Mouse (Mus musculus) naive thymus-derived CD4-positive, alpha-beta T cell, adult 2 months (primary cell): Measurements from ENCODE around the gene Mthfd2.

Experiments
- DNase-seq: peaks from one replicate; pipeline ENCODE4 v3.0.0-alpha.2; 2011; ENCODE audit warnings: low read depth

Gene Mthfd2

GRCm38 (mm10) chr6:83268144-83269010 is 57.3 kb downstream of the Mthfd2 start:
- peak; percentile 78 for DNase-seq

DNA sequence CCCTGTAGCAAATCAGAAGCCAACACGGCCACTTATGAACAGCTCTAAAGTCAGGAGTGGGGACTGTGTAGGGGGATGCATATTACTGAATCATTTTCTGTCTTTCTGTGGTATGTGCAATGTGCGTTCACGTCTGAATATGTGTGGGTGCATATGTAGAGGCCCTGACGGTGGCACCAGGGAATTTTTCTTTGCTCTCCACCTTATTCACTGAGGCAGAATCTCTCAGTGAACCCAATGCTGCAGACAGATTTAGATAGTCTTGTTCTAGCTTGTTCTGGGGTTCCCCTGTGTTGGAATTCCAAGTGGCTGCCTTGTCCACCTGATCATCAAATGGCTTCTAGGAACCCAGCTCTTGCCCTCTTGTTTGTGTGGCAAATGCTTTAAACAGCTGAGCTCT is 58.1 kb downstream of the Mthfd2 start:
- no peak for DNase-seq

GRCm38 (mm10) chr6:83265653-83266052 is 60.1 kb downstream of the Mthfd2 start:
- DNase-seq = no peak

- DNase-seq = peak; percentile 46
Measured at GRCm38 (mm10) chr6:83265253-83265652, 60.5 kb downstream of the Mthfd2 start.

- DNase-seq = peak; percentile 31
Measured at GRCm38 (mm10) chr6:83264516-83264915, 61.2 kb downstream of the Mthfd2 start.
